Mouse (Mus musculus): ENCODE data around the gene Eef1b2.

- TF ChIP-seq GATA1 (IDR thresholded peaks at IDR 0.05; ENCODE audit: borderline replicate concordance, low read length) (no peak), CTCF (IDR thresholded peaks at IDR 0.05; ENCODE audit: low read depth, low read length) (no peak)
Measured at GRCm38 (mm10) chr1:63140231-63140630, 36.4 kb upstream of the Eef1b2 start.
